Mouse (Mus musculus) ES-E14 (cell line): ENCODE data around the gene Zfp467. TPM values are rescaled to one million over a fixed set of nuclear protein-coding genes. Genes with fewer than 3 reads are reported as not detected.

Experiments used
- DNase-seq: peaks from one replicate; pipeline ENCODE4 v3.0.0-alpha.2; 2013; ENCODE audit warnings: low read depth, low spot score
- H3K27ac ChIP-seq: 2 replicates; pipeline ENCODE4 v1.5.1; 2012; ENCODE audit warnings: low read depth, mild to moderate bottlenecking, low read length, moderate library complexity, mixed read lengths; ENCODE audit not compliant: poor library complexity, insufficient read depth, severe bottlenecking
- H3K36me3 ChIP-seq: 2 replicates; pipeline ENCODE4 v1.6.1; 2012; ENCODE audit warnings: mild to moderate bottlenecking, low read length, moderate library complexity, mixed read lengths; ENCODE audit not compliant: control insufficient read depth, poor library complexity, insufficient read depth, severe bottlenecking
- H3K4me1 ChIP-seq, 2 experiments: fragments of 150-350 bp in 1 of 2; sonication (generic) in 1 of 2; 2 replicates each; pipeline ENCODE4 v1.6.1; 2012; ENCODE audit warnings: low read length in 2 of 2, mild to moderate bottlenecking in 1 of 2, mixed read lengths in 1 of 2; ENCODE audit not compliant: control insufficient read depth in 2 of 2, insufficient read depth in 2 of 2, poor library complexity in 1 of 2
- H3K4me3 ChIP-seq, 2 experiments: fragments of 150-350 bp in 1 of 2; sonication (generic) in 1 of 2; 2 replicates each; pipeline ENCODE4 v1.5.1; 2012; ENCODE audit warnings: low read length in 2 of 2, low read depth in 1 of 2, mild to moderate bottlenecking in 1 of 2, mixed read lengths in 1 of 2; ENCODE audit not compliant: insufficient read depth in 1 of 2, poor library complexity in 1 of 2, severe bottlenecking in 1 of 2
- H3K9ac ChIP-seq: 2 replicates; pipeline ENCODE4 v1.6.1; 2012; ENCODE audit warnings: low read depth, mild to moderate bottlenecking, low read length, mixed read lengths; ENCODE audit not compliant: poor library complexity, insufficient read depth, severe bottlenecking
- H3K9me3 ChIP-seq: fragments of 150-350 bp; sonication (generic); 2 replicates; pipeline ENCODE4 v1.6.1; 2012; ENCODE audit warnings: low read depth, mild to moderate bottlenecking, low read length; ENCODE audit not compliant: control insufficient read depth, insufficient read depth
- CHD2 ChIP-seq: IDR thresholded peaks from 2 replicates; pipeline ENCODE4 v1.6.1; 2014; ENCODE audit warnings: mild to moderate bottlenecking, low read depth, low read length, inconsistent platforms
- HCFC1 ChIP-seq: IDR thresholded peaks from 2 replicates; pipeline ENCODE4 v1.6.1; 2012; ENCODE audit warnings: low read length, inconsistent platforms, borderline replicate concordance; ENCODE audit not compliant: insufficient read depth
- MAFK ChIP-seq: IDR thresholded peaks from 2 replicates; pipeline ENCODE4 v1.6.1; 2014; ENCODE audit warnings: mild to moderate bottlenecking, low read depth, low read length, inconsistent platforms; ENCODE audit not compliant: insufficient read depth
- ZC3H11A ChIP-seq: IDR thresholded peaks from 2 replicates; pipeline ENCODE4 v1.6.1; 2012; ENCODE audit warnings: low read depth, mild to moderate bottlenecking, inconsistent platforms, low read length, borderline replicate concordance
- ZNF384 ChIP-seq: IDR thresholded peaks from 2 replicates; pipeline ENCODE4 v1.6.1; 2012; ENCODE audit warnings: low read depth, low read length, inconsistent platforms
- in situ Hi-C, 2 experiments: fragments of 600-800 bp; cut with MboI; formaldehyde crosslinking; loops; one replicate each; pipeline ENCODE4 v1.15.1; 2025; ENCODE audit warnings: low sequenced_read_pairs in 2 of 2, inconsistent platforms in 1 of 2; ENCODE audit not compliant: unreplicated experiment in 2 of 2
- total RNA-seq: library from RNA; depleted of rRNA; stranded (reverse); fragments of 300-350 nt; gene quantifications from 2 replicates; pipeline ENCODE4 v1.2.3, GENCODE M21; 2012

The Zfp467 gene
- total RNA-seq, 1 experiment = 1.3 TPM

DNA sequence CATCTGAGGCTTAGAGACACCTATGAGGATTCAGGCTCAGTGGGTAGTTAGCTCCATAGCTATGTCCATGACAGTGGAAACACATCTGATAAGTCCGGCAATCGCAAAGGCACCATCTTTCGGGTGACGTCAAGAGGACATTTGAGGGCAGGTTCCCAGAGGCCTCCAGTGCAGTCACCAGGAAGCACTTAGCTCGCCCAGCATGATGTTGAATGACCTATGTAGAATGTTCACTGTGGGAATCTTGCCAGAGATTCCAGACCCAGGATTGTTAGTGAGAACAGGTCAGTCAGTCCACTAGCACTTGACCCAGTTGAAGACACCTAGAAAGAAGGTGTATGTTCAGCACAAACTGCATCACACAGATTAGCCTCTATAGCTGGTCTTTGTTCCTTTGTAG lies 45.7 kb downstream of the Zfp467 start:
- H3K4me1 ChIP-seq = peaks cover 0 to 11% of the 10 kb centered on the region in 2 experiments; a peak in 1 of 4 replicates
- no peak overlapping the region for H3K27ac ChIP-seq
- TF ChIP-seq ZC3H11A = no peak
- TF ChIP-seq HCFC1 = no peak
- no peak for TF ChIP-seq ZNF384
- no peak for TF ChIP-seq CHD2
- no peak for TF ChIP-seq MAFK
- no peak overlapping the region for H3K4me3 ChIP-seq
- DNase-seq = no peak
- no peak overlapping the region for H3K9ac ChIP-seq
- no peaks in the 10 kb centered on the region for H3K9me3 ChIP-seq
- peaks cover 12% of the 10 kb centered on the region for H3K36me3 ChIP-seq
- in situ Hi-C loops = no loop called here

DNA sequence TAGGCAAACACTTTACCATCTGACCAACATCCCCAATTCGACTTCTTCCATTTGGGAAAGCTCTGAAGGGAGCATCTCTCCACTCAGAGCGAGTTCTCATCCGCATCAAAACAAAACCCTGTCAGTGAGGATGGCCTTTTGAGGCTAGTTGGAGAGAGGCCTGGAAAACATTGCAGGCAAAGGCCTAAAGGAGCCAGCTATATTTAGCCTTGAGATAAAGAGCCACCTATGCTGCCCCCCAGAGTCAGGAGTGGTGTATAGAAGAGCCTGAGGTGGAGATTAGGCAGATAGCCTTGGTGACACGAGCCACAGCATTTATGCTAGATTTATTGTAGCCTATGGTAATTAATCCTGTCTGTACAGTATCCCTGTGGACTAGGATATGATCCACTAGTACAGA lies 48.3 kb downstream of the Zfp467 start:
- Histone ChIP-seq H3K36me3 (no peaks in the 10 kb centered on the region; the same call in 1 of the 2 replicates), H3K27ac (no peak overlapping the region), H3K4me3 (no peak overlapping the region), H3K9me3 (no peaks in the 10 kb centered on the region), H3K4me1 (peaks cover 0 to 11% of the 10 kb centered on the region in 2 experiments; a peak in 1 of 4 replicates), H3K9ac (no peak overlapping the region)
- in situ Hi-C loops = no loop called here
- TF ChIP-seq HCFC1 = no peak
- no peak for TF ChIP-seq ZC3H11A
- no peak for TF ChIP-seq MAFK
- no peak for TF ChIP-seq ZNF384
- no peak for TF ChIP-seq CHD2
- DNase-seq = no peak

DNA sequence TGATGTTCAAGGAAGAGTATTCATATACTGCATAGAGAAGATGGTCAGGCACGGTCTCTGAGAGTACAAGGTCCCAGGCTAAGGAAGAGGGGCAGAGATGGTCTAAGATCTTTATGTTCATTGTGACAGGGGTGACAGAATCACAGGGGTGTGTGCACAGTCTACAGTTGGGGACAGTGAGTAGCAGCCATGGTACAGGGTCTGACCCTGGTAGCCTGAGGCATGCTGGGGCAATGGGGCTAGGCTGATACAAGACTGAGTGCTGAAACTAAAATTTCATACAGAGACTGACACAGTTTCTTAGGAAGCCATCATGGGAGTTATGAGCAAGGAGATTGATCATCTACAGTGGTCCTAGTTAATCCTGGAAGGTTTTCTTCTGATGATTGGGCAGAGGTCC lies 48.9 kb downstream of the Zfp467 start:
- no peak overlapping the region for H3K9ac ChIP-seq
- no peaks in the 10 kb centered on the region for H3K9me3 ChIP-seq
- peaks cover 0 to 10% of the 10 kb centered on the region in 2 experiments; a peak in 1 of 4 replicates for H3K4me1 ChIP-seq
- H3K36me3 ChIP-seq = no peaks in the 10 kb centered on the region; the same call in 1 of the 2 replicates
- in situ Hi-C loops = no loop called here
- no peak for DNase-seq
- no peak for TF ChIP-seq HCFC1
- no peak for TF ChIP-seq ZNF384
- no peak for TF ChIP-seq CHD2
- no peak for TF ChIP-seq ZC3H11A
- no peak for TF ChIP-seq MAFK
- H3K4me3 ChIP-seq = no peak overlapping the region
- H3K27ac ChIP-seq = no peak overlapping the region

DNA sequence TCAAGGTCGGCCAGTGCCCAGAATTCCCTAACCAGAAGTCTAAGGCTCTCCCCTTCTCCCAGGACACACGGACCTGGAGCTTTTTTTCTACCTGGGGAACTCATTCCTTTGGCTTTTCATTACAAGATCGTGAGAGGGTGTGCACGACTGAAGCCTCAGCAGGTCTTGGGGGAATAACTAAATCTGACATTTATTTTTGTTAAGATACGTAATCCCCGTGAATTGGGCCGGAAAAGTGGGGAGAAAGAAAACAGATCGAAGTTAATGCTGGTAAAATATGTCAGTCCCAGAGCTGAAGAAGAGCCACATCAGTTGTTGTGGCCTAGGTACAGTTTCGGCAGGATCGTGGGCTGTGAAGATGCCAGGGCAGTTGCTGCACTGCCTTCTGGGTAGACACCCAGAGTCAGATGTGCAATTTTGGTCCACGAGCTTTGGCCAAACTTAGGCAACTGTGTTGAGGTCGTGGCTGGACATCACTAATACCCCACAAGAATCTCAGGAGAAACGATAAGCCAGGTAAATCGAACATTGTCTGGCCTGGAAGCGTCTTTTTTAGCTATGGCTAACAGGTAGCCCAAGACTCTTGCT lies 49.5 kb downstream of the Zfp467 start:
- TF ChIP-seq ZC3H11A = no peak
- TF ChIP-seq MAFK = no peak
- no peak for TF ChIP-seq HCFC1
- no peak for TF ChIP-seq CHD2
- TF ChIP-seq ZNF384 = no peak
- Histone ChIP-seq H3K4me1 (peaks cover 0 to 7% of the 10 kb centered on the region in 2 experiments; a peak in 1 of 4 replicates), H3K36me3 (no peaks in the 10 kb centered on the region), H3K9me3 (no peaks in the 10 kb centered on the region), H3K4me3 (peak overlapping the region; percentile 78 to 90), H3K9ac (peak overlapping the region; percentile 84), H3K27ac (no peak overlapping the region)
- in situ Hi-C loops = no loop called here
- no peak for DNase-seq
